Mouse (Mus musculus) thymus, postnatal 0 days (tissue): ENCODE results near the gene Mpzl3. TPM values are rescaled to one million over a fixed set of nuclear protein-coding genes. Genes with fewer than 3 reads are reported as not detected.

Experiments
- DNase-seq: peaks from one replicate; pipeline ENCODE4 v3.0.0-alpha.2; 2015; ENCODE audit warnings: low spot score
- polyA plus RNA-seq: library from polyadenylated mRNA; unstranded; fragments of >200 nt; fragmentation: Nextera tagmentation; extraction: Ambion mirVana; gene quantifications from 2 replicates; pipeline ENCODE4 v1.2.1, GENCODE M21; 2015

Gene Mpzl3
- polyA plus RNA-seq, 1 experiment from 2014 or later = 8.9 TPM

DNA sequence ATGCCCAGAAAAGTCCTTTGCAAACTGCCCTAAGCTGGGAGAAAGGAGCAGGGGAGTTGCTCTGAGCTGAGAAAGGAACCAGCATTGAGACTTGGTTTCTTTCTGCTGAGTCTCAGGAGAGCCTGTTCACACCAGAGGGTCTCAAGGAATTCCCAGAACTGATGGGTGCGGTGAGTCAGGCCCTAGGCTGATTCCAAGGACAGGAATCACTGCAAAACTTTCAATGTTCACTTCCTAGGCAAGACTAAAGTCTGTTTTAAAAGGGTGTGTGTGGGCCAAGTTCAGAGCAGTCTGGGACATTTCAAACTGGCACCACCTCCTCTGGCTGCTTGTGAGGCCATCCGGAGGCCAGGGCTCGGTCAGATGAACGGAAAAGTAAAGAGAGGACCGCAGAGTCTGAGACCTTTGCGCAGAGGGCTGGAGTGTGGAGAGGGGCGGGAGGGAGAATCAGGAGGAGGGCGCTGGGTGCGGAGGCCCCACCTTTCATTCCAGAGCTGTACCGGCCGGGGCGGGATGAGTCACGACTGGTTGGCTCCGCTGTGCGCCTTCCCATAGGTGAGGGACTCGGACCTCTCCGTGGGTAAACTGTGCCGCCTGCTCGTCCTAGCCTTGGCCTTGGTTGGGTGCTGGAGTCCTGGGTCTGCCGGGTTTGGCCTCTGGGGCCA, 12.8 kb upstream of the Mpzl3 start:
- DNase-seq = peak; percentile 31

DNA sequence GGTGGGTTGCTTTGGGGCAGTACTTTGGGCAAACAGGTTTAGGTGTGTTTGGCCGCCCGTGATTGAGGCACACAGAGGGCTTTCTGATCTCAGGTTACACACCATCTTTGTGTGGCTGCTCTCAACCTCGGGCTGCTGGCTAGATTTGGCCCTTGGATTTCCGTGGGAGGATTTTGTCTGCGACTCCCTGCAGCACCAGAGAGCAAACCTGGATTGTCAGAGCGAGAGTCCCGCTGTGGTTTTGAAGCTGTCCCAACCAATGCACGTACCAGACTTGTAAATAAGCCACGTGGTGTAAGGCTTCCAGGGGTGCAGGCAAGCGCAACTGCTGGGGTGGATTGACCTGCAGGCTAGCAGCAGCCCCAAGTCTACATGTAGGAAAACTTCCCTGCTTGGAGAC, 12.0 kb upstream of the Mpzl3 start:
- peak; percentile 21 for DNase-seq

DNA sequence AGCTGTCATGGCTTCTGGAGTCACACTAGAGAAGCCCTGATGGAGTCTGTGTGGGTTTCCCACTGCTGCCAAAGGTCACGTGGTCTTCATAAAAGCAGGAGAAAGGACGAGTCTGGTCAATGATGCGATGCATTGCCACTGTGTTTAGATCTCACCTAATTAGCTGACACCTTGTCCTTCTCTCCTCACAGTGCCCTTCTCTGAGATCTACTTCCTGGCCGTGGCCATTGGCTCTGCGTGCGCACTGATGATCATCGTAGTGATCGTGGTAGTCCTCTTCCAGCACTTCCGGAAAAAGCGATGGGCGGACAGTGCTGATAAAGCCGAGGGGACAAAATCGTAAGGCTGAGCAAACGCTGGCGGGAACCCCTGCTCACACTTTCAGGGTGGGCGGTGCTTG, 8.0 kb upstream of the Mpzl3 start:
- no peak for DNase-seq

DNA sequence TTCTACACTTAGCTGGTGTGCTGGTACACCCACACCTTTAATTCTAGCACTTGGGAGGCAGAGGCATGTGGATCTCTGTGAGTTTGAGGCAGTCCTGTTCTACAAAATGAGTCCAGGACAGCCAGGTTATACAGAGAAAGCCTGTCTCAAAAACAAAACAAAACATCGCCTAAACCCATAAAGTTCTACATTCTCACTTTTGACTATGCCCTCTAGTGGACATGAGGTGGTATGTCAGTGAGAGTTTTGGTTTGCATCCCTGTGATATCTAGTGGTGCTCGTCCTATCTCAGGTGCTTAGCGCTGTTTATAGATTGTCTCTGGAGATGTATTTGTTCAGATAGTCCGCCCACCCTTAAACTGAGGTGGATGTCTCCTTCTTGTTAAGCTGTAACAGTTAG, 6.5 kb upstream of the Mpzl3 start:
- peak; percentile 75 for DNase-seq

DNA sequence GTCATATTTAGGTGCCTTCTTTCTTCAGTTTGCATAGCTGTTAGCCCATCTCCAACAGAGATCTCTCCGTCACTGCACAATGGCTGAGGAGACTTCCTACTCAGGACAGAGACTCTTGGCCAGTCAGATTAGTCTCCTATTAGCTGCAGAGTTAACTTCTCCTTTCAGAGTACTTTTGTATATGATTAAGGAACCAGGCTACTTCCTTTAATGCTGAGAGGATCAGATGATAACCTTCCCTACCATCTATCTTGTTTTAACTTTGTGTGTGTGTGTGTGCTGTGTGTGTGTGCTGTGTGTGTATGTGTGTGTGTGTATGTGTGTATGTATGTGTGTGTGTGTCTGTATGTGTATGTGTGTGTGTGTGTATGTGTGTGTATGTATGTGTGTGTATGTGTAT, 5.3 kb upstream of the Mpzl3 start:
- no peak for DNase-seq

DNA sequence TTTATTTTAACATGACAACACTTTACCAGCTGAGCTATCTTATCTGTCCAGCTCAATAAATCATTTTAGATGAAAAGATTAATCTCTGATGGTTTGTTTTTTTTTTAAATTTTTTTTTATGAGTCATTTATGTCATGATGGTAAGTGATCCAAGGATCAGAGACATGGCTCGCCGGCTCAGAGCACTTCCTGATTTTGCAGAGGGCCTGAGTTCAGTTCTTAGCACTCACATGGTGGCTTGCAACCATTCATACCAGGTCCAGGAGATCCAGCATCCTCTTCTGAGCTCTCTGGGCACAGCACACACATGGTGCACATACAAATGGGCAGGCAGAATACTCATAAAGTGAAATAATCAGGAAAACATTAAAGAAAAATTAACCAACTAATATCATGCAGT, 4.7 kb upstream of the Mpzl3 start:
- no peak for DNase-seq

DNA sequence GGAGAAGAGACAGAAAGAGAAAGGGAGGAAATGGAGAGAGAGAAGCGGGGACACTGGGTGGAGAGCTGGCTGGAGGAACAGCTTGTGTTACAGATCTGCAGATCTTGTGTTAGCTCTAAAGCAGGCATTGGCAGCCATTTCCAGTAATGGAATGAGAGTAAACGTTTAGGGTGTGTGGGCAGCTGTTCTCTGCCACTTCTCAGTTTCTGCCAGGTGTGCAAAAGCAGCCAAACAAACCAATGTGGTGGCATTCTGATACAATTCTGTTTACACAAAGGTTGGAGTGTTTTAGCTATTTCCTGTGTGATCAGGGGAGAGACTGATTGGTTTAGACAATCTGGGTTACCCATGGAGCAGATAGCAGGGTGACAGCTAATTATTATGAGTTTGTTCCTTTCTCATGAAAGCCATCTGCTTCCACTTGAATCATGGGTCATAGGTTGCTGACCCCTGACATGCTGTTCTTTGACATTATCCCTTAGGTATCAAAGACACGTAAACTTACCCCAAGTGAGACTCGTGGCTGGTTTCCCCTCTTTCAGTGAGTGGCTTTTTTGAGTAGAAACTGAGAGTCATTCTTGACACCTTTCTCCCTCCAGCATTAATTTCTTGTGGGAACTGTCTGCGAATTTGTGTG, 3.4 kb downstream of the Mpzl3 start:
- peak; percentile 70 for DNase-seq

DNA sequence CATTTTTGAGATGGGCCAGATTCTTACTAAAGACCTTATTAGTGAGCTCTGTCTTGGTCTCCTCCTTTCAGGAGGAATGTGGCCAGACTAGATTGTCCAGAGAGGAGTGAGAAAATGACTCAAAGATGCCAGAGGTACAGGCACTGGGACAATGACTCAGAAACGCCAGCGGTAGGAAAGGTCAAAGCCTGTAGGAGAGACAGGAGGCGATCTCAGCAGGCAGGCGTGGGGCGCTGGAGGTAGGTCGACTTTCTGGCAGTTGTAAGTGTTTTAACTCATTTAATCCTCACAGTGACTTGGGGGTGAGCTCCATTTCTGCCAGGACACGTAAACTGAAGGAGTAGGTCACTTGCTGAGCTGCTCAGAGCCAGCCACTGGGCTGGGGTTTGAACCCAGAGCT, 5.2 kb downstream of the Mpzl3 start:
- DNase-seq = no peak

DNA sequence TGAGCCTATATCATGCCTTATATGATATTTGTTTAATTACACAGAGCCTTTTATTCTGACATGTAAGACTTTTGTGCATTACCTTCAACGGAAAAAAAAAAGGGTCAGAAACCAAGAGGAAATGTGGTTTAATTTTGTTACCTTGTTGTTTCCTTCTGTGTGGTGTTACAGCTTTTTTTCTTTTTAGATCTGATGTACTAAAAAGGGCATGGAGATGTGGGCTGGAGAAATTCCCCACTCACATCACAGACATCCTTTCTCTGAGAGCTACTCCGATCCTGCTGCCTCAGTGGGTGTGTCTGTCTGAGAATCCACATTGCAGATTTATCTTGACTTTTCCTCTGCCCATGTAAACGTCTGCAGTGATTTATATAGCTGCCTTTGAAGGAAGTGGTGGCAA, 7.7 kb downstream of the Mpzl3 start:
- no peak for DNase-seq

DNA sequence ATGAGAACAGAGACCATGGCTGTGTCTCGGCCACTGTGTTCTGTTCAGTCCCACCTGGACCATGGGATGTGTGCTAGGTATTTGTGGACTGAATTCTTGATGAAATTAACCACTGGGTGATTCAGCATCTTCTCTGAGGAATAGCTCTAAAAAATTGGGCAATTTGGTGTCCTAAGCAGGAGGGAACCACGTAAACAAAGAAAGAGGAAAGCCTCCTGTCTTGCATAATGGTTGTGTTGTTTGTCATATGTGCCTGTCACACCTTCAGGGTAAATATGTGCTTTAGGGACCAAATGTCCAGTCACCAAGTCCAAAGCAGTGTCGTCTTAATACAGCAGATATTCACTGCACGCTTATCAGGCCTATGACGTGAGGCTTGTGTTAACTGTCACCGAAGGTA, 9.4 kb downstream of the Mpzl3 start:
- no peak for DNase-seq

DNA sequence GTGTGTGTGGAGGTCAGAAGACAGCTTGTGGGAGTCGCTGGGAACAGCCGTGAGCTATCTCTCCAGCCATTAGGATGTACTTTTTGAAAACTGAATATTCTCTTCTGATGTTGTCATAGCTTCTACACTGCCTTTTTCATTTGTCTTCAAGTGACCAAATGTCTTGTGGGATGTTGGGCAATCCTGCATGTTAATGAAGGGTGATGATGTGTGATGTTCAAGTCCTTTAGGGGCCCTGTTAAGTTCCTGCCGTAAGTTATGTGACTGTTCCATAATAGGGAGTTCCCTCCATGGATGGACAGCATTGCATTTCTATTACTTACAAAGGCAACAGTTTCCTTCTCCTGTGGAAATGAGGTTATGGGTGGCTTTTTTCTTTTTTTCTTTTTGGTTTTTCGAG, 11.7 kb downstream of the Mpzl3 start:
- no peak for DNase-seq

DNA sequence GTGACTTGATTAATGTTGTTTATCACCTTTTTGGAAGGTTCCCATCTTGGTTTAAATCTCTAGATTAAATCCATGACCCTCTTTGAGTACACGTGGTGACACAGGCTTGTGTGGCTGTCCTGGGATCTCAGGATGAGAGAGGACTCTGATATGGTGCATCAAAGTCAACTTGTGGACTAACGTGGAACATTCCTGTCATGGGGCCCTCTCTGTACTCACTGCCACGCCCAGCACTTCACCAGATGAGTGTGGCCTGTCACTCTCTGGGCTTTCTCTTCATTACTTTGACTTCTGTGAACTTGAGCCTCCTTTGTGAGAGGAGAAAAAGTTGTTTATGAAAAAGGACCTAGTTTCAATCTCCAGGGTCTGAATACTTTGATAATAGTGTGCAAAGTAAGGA, 16.8 kb downstream of the Mpzl3 start:
- no peak for DNase-seq

DNA sequence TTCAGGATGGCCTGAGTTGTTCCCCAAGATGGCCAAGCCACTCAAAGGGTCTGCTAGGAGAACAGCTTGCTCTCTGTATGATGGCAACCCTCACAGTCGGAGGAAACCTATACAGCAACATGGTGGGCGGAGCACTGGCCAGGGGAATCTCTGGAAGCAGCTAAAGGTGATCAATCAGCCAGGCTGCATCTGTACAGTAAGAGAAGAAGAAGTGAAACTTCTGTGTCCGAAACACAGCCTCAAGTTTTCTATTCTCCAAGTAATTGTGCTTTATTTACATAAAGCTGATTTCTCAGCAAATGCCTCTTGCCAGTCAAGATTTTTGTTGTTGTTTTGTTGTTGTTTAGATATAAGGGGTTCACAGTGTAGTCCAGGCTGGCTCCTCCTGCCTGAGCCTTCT, 22.9 kb downstream of the Mpzl3 start:
- no peak for DNase-seq

DNA sequence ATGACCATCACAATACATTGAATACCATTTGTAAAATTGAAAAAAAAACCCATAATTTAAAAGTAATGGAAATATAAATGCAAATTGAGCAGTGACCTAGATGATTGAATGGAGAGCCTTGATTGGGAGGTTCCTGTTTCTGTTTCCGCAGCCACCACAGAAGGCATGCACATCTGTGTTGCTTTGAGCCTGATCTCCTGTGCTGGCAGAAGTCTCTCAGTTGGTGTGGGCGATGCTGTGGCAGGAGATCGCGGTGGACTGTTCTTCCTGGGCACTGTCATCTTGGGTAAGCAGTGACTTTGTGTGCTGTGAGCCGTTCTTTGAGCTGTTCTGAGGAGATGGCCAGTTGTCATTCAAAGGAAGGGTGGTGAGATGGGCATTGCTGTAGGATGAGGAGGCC, 24.0 kb downstream of the Mpzl3 start, which contains the start of gene Jaml:
Gene Jaml, plus strand, starts transcription at position 173 of the 400 bp plus-strand sequence.
- peak; percentile 71 for DNase-seq

DNA sequence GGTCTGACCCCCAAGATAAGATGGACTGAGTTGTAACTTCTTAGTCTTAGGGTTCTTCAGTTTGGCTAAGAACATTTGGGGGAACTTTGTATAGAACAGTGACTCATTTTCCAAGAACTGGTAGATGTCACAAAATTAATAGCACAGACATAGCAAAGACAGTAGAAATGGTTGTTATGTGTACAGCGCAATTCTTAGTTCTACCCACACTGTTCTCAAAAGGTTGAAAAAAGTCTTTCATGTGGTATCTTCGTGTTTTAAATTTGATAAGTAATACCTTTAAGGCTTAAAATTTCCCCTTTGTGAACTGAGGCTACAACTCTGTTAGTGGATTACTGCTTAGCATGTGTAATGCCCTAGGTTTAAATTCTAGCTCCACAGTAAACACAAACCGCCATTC, 28.1 kb downstream of the Mpzl3 start:
- DNase-seq = no peak

DNA sequence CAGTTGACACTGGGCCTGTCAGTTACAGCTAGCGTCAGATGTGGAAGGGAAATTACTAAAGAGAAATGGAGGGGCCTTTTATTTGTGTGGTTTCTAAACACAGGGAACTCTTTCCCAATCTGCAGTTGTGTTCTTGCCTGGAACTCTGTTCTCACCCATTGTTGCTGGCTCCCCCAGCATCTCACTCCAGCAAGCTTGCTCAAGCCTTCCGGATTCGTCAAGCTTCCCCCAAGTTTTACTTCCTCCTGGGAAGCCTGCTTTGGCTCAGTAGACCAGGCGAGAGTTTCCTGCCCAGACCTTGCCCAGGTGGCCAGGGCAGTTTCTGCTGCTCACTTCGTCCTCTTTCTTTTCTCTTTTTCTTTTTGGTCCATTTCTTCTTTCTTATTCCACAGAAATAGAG, 29.6 kb downstream of the Mpzl3 start:
- DNase-seq = no peak

DNA sequence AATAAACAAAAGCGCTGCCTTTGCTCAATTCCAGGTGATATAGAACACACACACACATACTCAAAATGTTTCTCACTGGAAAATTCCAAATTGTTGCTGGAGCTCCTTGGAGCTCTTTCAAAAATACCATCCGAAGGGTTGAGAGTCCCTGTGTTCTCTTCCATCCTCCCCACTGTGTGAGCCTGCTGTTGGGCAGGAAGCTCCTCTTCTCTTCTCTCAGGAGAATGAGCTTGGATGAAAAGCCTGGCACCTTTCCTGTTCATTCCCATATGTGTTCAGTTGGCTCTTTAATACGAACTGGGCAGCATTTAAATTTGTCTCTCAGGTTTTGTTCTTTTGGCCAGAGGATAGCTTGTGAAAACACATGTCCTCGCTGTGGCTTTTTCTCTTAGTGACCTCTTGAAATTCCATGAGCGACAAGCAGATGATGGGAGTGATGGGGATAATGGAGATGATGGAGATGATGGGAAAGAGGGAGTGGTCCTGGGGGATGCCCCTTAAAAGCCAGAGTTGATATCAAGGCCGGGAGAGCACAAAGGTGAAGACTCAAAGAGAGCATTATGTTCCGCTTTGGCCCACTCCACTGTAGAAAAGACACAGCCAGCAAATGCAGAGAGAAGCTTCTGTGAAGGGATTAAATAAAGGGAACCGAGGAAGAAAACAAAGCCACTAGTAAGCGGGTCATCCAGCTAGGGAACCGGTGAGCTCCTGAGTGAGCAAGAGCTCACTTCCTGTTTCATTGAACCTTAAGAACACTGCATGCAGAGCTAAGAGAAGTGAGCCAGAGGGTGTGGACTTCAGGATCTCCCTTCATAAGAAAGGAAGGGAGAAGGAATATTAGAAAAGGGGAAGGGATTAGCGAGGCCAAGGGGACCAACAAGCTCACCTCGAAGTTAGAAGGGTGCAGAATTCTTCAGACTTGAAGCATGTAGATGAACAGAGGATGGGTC, 31.0 kb downstream of the Mpzl3 start:
- peak; percentile 42 for DNase-seq

DNA sequence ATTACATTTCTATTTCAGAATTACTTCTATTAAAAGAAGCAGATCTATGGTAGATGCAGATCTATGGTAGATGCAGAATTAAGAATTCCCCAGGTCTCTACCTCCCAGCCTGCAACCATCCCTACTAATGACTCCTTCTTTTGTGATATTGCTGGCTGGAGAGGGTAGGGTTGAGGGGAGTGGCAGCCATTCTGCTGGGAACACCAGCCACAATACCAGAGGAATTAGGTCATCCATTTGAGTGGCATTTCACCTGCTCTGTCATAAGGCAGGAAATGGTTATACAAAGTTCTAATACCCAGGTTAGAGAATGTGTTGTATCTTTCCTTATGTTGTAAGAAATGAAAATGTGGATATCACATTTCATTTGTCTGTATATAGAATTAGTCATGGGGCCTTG, 33.1 kb downstream of the Mpzl3 start:
- no peak for DNase-seq

DNA sequence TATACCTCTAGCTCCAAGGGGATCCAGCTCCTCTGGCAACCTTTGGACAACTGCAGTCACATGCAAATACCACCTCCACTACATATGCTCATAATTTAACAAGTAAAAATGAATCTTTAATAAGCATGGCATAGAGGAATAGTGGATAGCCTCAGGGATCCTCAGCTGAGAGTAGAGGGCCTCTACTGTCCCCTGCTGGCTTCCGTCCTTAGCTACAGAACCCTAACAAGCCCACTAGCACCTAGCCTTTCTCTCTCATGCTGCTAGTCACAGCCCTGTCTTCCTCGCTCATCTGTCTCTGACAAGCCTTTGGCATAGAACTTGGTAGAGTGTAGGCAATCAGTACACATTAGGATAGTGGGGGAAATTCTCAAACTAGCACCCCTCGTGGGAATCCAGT, 35.8 kb downstream of the Mpzl3 start:
- DNase-seq = no peak

DNA sequence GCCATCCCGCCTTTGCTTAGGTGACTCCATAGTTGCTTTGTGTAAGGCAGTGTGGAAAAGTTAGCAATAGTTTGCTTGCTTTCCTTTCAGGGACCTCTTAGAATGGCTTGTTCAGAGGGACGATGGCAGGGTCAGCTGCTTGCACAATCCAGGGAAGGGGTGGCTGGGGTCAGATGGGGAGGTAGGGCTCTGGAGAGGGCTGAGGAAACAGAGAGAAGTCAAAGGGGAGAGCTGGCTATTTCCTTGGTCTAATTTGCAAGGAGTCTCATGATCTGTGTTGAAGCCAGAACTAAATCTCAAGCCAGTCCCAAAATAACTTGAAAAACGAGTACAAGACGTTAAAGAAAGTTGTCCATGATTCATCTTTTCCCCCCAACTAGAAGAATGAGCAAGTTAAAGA, 37.7 kb downstream of the Mpzl3 start:
- DNase-seq = no peak

DNA sequence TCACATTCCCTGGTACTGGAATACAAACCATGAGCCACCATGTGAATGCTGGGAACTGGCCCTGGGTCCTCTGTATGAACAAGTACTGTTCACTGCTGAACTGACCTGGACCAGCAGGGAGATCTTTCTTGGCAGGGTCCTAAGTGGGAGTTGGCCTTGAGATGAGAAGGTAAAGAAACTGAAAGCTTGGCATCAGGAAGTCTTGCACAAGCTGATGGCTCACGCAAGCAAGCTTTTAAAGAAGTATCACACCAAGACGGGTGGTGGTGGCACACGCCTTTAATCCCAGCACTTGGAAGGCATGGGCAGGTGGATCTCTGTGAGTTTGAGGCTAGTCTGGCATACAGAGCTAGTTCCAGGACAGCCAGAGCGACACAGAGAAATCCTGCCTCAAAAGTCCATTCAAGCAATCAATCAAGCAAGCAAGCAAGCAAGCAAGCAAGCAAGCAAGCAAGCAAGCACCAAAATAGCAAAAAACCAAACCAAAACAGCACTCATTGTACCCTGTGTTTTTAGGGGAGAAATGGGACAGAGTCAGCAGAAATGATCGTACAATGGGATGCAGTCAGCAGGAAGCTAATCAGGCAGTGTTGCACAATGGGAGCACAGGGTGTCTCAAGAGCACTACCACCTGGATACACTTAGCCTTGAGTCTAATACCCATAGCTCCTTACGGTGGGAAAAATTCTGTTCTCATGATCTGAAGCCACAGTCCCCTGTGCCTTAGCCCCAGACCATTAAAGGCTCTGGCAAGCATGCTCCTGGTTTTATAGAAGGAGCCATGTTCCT, 40.4 kb downstream of the Mpzl3 start:
- no peak for DNase-seq

DNA sequence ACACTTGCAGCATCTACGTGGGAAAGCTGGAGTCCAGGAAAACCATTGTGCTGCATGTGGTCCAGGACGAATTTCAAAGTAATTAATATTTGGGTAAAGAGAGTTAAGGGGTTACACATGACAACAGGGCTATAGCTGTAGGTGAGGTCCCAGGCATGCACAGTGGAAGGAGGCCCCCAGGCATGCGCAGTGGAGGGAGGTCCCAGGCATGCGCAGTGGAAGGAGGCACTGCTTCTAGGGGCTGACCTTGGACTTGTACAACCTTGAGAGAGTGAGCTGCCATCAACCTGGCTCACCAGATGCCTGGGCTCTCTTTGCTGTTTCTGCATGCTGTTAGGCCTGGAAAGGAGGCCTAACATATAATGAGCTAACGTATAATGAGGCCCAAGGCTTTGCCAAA, 42.9 kb downstream of the Mpzl3 start:
- no peak for DNase-seq
